Mouse (Mus musculus) NIH3T3 (cell line): Measurements from ENCODE around the gene Sema3f.

Experiments
- DNase-seq: peaks from one replicate; pipeline ENCODE4 v3.0.0-alpha.2; 2012; ENCODE audit warnings: low read depth

Sema3f gene

DNA sequence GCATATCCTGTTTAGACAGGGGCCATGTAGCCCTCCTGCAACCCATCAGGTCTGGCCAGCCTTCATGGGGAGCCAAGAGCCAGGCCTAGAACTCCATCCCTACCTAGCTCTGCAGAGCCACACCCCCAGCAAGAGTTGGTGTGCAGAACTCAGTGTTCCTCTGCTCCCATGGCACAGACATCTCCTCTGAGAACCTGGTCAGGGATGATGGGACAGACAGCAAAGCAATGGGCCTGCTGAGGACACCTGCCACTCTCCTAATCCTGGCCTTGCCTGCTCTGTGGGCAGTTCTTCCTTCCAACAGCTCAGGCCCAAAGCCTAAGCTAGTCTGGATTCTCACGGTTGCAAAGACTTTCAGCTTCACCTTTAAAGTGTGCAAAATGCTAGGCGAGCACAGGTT is 5.4 kb upstream of the Sema3f start:
- DNase-seq, result no peak

DNA sequence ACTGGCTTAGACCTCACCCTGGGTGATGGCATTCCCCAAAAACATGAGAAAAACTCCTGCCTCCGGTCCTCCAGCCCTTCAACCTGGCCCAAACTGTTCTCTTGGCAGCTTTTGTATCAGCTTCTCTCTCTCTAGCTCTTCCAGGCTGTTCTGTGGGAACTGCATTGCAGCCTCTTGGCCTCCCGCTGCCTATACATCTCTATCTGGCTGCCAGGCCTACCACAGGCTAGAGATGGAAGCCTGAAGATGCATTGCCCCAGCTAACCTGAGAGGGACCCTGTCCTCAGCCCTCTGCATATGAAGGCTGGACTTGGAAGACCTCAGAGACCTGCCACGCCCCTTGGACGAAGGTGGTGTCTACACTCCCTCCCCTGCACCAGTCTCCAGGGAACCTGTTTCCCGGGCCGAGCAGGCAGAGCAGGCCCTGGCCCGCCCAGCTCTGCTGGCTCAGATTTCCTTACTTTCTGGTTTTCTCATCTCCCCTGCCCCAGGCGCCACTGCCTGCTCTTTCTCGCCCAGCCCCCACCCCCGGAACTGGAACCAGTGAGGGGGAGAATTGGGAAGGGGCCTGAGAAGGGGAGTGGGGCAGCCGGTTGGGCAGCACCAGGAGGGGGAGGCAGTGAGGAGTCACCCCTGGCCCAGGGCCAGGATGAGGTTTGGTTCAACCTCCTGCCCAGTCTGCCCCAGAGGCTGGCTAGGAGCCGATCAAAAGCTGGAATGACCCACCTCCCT is 4.1 kb upstream of the Sema3f start:
- DNase-seq, result peak; percentile 81

DNA sequence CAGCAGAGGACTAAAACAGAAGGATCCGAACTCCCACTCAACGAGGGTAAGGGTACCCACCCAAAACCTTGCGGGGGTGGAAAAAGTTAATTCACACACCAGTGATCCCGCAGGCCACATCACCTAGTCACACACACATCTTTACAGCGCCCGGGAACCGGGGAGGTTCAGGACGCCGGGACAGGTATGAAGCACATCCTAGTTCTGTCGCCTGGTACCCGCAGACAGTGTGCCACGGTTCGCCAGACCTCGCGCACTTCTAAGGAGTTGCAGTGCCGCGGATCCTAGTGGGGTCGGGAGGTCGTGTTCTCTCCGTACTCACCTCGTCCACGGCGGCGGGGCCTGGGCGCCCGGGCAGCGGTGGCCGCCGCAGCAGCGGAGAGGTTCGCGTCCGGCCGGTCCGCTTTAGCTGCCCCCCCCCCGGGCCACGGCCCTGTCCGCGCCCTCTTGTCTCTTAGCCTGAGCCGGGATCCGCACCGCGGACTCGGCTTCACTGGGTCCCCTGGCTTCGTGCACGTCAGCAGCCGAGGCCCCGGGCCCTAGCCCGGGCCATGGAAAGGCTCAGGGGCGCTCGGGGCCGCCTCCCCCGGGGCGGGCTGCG is 1.1 kb downstream of the Sema3f start:
- no peak for DNase-seq

DNA sequence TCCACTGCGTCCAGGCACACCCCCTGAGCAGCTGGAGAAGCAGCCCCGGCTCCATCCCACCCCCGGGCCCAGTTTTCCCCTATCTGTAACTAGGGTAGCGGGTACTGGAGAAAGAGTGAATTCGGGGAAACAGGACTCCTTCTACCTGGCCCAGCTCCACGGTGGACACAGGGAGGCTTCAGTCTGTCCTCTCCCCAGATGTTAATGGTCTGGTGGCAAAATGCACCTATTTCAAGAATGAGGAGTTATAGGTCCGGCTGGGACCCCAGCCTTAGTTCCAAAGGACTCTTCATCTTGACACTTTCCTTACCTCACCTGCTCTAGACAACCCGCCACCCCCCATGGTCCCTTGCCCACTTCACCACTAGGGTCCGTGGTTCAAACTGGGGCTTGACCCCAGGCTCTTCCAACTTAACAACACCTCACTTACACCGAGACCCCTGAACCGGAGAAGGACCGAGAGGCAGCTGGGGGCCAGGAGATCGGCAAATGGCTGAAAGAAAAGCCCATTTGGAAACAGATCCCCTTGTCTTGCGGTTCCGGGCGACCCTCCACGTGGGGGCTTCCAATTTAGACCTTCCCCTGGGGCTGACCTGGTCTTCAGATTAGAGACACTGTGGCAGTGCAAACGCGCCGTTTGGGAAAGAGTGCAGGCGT is 1.7 kb downstream of the Sema3f start:
- no peak for DNase-seq

DNA sequence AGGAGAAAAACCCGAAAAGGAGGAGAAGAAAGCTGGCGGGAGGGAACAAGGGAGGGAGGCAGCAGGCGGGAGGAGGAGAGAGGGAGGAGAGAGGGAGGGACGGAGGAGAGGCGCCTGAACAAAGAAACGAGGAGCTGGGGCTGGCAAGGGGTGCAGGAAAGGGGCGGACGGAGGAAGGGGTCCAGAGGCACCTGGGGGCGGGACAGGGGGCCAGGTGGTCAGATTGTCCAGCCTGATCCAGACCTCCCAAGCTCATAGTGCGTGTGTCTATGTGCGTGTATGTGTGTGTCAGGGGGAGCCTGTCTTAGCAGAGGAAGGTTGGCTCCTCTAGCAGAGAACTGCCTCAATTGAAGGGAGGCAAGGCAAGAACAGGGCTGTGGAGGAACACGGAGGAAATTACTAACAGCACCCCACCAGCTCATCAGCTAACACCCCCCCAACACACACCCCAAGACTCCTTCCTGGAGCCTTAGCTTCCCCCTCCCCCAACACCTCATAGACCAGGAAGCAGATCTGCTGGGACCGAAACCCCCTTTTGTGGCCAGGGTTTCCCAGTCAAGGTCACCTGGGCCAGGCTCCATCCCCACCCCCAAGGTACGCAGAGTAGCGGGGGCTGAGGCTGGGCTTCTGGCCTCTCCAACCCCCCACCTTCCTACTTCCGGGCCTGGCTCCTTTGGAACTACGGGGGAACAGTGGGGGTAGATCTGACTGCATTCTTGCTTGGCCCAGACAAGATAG is 2.4 kb downstream of the Sema3f start:
- DNase-seq, result peak; percentile 60

DNA sequence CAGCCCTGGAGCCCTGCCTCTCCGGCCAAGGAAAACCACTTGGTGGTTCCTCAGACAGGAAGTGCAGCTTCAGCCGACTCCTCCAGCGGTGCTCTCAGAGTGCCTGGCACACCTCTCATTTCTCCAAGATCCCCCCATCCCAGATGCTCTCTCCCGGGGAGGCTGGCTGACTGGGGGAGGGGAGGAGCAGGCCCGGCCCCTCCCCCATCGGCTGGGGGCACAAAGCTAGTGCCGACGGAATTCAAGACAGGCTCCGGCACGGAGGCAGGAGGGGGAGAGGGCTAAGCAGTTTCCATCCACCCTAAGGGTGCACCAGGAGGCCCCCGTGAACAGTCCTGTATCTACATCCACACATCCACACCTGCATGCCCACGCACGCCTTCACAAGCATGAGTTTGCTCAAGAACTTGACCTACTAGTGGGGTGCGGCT is 3.5 kb downstream of the Sema3f start:
- DNase-seq, result no peak

DNA sequence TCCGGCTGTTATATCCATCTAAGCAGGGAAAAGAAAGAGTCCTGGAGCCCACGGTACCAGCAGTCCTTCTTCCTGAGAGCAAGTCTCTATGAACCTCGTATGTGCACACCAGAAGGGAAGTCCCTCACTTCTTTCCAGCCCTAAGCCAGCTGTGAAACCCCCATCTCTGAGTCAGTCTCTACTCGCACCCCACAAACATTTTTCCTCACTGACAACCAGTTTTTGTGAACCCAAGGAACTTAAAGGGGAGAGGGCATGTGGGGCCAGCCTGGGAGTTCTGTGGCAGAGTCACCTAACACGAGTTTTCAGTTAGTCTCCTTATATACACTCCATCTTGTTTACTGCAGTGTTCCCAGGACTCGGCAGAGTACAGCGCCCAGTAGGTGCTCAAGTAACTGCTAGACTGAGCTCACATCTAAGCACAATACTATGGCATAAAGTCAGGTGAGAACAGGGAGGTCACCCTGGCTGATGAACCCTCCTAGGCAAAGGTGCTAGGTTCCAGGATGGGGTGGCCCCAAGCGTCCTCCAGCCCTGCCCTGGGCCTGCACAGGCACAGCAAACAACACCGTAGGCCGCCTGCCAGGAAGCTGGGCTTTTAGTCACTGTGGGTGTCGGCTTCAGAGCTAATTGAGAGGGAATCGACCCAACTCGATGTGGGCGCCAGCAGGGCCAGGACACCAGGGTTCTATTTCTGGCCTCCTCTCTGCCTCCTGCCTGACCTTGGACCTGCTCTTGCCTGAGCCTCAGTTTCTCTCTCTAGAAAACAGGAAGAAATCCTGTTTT is 6.7 kb downstream of the Sema3f start:
- peak; percentile 84 for DNase-seq

DNA sequence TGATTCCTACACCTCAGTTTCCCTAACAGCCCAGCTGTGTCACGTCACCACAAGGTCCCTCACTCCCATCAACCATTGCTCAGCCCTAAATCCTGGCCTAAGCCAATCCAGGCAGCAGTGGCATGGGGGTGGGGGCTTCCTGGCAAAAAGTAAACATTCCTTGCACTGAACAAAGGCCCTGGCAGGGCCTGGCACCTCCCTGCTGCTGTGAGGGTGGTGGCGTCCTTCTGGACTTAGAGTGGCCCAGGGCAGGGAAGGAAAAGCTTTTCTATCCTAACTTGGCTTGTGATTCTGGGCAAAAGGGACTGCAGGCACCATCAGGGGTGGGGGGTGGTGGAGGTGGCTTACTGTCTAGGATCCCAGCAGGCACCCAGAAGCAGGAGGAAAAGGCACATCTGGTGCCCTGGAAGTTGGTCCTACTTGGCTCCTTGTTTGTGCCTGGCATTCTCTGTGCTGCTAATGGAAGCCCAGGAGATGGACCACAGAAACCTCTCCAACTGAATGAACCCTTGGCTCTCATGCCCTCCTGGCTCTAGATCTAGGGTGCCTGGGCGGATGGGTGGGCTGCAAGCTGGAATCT is 7.6 kb downstream of the Sema3f start:
- no peak for DNase-seq

DNA sequence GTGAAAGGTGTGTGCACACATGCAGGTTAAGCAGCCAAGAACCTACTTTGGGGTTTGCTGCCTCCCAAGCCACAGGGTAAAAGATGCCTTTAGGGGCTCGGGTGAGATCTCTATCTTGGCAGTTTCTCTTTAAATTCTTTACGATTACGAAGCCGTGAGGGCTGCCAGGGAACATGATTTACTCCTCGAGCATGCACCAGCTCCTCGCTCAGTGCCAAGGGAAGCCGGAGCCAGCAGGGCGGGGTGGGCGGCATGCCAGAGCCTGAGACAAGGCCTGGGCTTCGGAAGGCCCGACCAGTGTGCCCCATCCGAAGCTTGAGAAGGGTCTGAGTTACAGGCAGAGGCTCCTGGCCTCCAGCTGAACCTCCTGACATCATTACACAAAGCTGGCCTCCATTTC is 8.7 kb downstream of the Sema3f start:
- DNase-seq, result peak; percentile 97

DNA sequence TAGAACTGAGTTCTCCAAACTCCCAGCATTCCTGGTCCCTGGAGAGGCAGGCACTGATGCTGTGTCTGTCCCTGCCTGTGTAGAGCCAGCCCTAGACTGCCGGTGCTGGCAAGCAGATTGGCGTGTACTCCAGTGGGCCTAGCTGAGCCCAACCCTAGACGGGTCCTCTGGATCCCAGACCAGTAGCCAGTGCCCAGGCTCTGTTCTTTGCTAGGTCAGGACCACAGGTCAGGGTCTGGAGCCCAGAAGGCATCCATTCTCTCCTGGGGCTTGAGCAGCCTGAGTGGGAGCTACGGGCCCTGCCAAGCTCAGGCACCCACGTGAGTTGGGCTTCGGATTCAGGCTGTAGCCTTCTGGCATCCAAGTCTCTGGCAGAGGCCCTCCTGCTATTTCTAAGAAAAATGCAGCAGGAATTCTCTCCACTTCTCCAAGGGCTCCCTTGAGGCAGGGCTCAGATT is 10.1 kb downstream of the Sema3f start:
- DNase-seq, result peak; percentile 81

DNA sequence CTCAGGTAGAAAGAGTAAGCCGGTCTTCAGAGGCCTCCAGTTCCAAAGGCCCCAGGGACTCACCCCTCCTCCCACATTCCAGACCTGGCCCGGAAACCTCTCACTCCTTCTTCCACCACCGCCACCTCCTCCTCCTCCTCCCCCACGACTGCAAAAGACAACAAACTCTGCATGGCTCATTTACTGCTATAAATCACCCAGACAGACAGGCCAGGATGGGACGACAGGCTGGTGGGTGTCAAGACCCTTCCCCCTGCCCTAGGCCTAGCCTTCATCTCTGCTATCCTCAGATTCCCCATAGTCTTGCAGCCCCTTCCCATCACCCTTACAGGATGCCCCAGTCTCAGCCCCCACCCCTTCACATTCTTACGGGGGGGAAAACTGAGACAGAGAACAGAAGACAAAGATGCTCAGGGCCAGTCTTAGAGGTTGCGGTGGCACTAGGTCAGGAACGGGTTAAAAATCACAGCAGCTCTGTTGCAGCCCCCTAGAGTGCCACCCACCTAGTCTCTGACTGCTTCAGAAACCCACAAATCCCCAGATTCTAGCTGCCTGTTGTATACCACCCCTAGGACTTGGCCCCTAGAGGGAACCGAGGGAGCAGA is 10.8 kb downstream of the Sema3f start:
- DNase-seq, result no peak

DNA sequence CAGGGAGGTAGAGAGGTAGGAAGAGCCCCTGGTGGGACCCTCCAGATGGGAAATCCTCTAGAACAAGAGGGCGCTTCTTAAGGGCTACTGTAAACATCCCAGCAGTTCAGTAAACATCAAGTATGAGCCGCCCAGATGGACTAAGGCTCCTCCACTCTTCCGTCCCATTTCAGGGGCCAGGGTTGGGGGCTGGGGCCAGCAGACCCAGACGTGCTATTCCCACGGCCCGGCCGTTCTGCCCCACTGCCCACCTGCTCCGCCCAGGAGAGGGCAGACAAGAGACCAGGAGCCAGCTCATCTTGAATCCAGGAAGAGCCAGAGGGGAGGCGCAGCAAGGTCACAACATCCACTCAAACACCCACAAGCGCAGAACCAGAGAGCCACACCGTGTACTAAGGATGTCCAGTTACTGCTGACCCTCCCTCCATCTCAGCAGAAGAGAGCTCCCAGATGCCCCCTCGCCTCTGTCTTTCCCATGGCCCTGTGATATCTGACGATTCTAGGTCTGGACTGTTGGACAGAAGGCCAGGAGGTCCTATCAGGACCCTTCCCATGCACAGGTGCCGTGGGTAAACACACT is 11.6 kb downstream of the Sema3f start:
- no peak for DNase-seq

DNA sequence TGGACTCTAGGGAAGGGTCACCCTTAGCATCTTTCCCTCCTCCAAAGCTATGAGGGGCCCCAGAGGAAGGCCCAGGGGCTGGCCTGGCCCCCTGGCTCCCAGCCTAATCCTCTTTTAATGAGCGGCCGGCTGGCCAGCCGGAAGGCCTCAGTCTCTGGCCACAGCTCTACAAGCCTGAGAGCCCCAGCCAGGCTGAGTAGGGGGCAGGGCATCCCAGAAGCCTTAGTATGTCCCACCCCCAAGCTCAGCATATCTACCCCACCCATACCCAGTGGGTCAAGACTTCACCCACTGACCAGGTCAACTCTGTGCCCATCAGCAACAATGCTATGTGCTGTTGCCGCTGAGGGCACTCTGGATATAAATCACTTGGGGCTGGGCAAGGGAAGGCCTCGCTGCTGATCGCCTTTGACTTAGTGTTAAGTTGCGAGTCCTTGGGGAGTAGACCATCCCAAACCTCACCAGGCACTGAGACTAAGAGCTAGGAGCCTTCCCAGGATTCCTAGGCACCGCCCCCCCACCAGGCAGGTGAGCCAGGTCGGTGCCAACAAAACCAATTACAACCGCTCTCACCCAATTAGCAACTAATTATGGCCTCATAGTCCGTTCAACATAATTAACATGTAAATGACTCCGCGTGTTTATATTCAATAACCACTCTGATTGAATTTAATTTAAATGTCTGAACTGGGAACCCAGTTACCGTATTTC is 12.3 kb downstream of the Sema3f start:
- no peak for DNase-seq

DNA sequence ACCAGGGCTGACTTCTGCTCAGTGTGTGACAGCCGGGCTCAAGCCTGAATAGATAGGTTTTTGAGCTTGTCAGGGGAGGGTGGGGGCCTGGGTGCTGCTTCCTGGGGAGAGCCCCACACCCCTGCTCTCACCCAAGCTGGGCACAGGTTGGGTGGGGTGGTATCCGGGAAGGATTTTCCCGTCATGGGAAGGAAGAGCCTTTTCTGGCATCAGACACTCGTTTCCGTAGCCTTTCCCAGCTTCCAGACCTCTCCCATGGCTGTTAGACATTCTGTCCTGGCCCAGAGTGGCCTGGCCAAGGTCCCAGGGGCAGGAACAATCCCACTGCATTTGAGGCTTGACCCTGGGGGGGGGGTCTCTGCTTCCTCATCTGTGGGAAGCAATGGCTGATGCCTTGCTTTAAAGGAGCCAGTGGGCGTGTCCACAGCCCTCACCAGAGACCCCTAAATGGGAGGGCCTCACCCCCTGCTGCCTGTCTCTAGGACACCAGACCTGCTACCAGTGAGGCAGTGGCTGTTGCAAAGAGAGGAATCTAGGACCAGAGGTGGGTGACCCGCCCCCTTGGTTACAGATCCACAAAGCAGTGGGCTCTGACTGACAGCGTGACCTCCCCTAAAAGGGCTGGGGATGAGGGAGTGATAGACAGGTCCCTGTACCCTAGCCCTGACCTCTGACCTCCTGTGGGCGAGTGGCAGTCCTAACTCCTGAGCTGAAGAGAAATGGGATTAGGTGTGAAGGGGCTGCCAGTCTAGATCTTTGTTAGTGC is 13.2 kb downstream of the Sema3f start:
- DNase-seq, result no peak

DNA sequence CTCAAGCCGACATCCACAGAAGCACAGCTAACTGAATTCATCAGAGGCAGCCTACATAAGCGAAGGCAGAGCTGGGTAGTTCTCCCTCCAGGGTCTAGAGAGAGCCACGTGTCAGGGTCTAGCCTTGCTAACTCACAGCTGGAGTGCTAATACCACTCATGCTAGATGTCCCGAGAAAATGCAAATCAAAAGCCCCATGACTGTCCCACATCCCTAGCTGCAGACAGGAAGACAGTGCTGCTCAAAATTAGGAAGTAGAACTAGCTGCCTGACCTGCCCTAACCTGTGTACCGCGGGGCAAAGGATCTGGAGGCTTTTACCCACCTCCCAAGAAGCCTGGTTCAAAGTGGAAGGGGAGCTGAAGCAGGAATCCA is 14.2 kb downstream of the Sema3f start:
- no peak for DNase-seq

DNA sequence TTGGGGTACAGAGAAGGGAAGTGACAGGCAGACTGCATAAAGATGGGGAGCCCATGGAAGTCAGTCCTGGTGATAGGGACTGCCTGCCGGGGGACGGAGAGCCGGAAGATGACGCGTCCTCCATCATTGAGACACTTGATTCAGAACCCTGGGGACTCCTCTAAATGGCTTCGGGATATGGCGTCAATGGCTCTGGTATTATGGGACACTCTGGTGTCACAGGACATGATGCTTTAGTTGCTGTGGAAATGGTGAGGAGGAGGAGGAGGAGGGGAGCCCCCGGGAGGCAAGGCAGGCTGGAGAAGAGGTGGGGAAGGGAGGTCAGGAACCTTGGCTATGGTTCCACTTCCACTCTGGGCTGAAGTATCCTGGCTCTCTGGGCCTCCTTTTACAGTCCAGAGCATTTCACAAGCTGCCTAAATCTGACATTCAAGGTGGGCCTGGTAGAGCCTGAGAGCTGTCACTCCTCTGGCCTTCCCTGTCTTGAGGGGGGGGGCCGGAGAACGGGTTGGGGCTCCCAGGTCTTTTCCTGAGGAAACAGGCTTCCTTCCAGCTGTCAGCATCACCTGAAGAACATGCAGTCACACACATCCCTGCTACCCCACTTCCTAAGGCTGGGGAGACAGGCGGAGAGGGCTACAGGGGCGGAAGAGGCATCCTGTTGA is 14.7 kb downstream of the Sema3f start:
- no peak for DNase-seq

DNA sequence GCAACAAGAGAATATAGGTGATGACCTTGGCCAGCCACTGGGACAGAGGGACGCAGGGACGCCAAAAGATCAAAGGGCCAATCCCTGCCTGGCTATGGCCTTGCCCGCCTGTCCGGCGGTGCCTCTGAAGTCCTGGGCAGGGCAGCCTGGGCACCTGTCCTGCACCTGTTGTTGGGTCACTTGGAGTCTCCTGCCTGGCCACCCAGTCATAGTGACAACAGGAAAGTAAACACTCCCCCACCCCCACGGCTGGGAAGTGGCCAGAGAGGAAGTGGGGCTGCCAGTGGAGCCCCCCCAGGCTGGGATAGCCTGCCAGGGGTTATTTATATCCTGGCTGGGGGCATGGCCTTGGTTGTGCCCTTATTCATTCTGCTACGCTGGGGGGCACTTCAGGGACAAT is 15.6 kb downstream of the Sema3f start:
- no peak for DNase-seq

DNA sequence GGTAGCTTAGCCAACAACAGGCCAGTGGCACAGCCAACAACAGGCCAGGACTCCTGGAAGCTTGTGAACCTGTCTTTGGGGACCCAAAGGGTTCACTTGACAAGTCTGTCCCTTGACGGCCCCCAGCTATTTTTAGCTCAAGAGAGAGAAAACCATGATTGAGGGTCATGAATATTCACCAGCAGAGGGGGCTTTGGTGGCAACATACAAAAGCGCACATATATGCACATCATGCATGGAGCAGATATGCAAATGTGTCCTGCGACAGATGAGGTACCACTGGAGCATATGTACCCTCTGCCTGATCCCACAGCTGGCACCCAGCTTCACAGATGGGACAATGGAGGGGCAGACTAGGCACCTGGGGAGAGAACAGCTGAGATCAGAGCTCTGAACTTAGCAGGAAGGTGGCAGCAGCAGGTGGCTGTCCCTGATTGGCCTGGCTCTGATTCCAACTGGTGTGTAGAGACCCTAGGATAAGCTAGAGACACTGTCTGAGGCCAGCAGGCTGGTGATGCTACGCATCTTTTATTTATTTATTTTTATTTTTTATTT is 16.8 kb downstream of the Sema3f start:
- DNase-seq, result no peak
